ENCODE assay signal across 8 mouse cellular contexts in the genomic region with DNA sequence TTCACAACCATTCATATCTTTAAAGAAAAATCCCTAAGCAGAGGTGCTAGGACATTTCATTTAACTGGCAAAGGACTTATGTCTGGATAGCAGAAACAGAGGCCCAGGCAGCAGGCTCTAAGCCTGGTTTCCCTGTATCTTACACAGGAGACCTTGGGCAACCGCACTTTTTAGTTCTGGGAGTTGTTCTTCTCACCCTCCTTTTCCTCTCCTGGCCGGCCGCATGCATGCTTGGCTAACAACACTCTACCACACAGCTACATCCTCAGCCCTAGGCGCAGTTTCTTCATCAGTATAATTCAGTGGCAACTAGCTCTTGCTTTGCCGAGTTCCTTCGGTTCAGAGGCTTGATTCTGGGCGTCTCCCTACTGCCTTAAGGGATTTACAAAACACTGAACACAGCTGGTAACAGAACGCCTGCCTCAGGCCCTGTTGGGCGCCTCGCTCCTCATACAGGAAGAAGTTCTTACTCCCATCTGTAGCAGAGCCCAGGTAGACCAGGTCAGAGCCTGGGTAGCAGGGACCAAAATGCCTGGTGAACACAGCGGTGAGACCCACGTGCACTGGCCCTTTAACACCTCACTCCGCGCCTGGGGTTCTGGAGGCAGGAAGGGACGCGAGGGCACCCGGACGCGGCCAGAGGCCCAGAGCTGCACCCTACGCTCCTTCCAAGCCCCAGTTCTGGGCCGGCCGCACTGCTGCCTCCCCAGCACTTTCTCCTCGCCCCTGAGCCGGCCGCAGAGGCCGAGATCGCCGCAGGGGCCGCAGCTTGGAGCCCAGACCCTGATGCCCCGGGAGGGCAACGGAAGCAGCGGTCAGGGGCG. TPM values are rescaled to one million over a fixed set of nuclear protein-coding genes. Genes with fewer than 3 reads are reported as not detected.
DNase-seq lines count a peak whose midpoint lies in the region; ATAC-seq and TF ChIP-seq lines count a peak whose summit lies in the region.

No protein-coding gene starts in this region.

- H3K27ac ChIP-seq in forebrain, embryonic 12.5 days = peak overlapping the region; percentile 66

- no peak for TF ChIP-seq POLR2A in myocyte (IDR thresholded peaks at IDR 0.05; ENCODE audit: insufficient read length, low read depth)

- H3ac ChIP-seq in myocyte (ENCODE audit: control insufficient read depth, insufficient read length) = peak overlapping the region; percentile 46

- no peaks in the 10 kb centered on the region for H3K9me3 ChIP-seq in forebrain, embryonic 12.5 days

- peaks cover 13% of the 10 kb centered on the region for H3K27me3 ChIP-seq in forebrain, embryonic 12.5 days
- no peaks in the 10 kb centered on the region for H3K27me3 ChIP-seq in myocyte (ENCODE audit: control insufficient read depth, insufficient read depth, insufficient read length)

- WGBS in forebrain, embryonic 12.5 days = 3% methylated on average over 33 of the region's 33 CpGs

- peak; percentile 35 for DNase-seq in ovary, postnatal 10 days (ENCODE audit: low spot score)
- DNase-seq in ovary, adult 18-20 months (ENCODE audit: low spot score) = no peak
- peak; percentile 63 for DNase-seq in adipocyte (ENCODE audit: low spot score)
- peak; percentile 42 for DNase-seq in liver
- DNase-seq in cerebellum, adult 9-11 months = no peak

- peak overlapping the region; percentile 74 for H3K9ac ChIP-seq in forebrain, embryonic 12.5 days

- H3K4me2 ChIP-seq in forebrain, embryonic 12.5 days = peak overlapping the region; percentile 99
- peak overlapping the region; percentile 97 for H3K4me2 ChIP-seq in myocyte (ENCODE audit: low read depth)

- no peaks in the 10 kb centered on the region for H3K79me2 ChIP-seq in myocyte (ENCODE audit: control insufficient read depth, insufficient read depth)

- H3K4me1 ChIP-seq in forebrain, embryonic 12.5 days = peaks cover 16% of the 10 kb centered on the region

- ATAC-seq in forebrain, embryonic 12.5 days (ENCODE audit: low FRiP score) = peak; percentile 58; the same call in 1 of the 2 replicates
- ATAC-seq in hematopoietic stem cell, adult 5-6 weeks (replicated peaks in 1 of 2; ENCODE audit: insufficient read depth in 1 of 2, low FRiP score in 2 of 2, low TSS enrichment in 1 of 2, low read depth in 1 of 2, poor library complexity in 2 of 2, severe bottlenecking in 2 of 2) = peak; percentile 17 to 18; a peak in 2 of 4 replicates

- peak overlapping the region; percentile 80 for H3K4me3 ChIP-seq in forebrain, embryonic 12.5 days (replicated peaks)
- H3K4me3 ChIP-seq in myocyte = peak overlapping the region; percentile 36

- no peaks in the 10 kb centered on the region for H3K36me3 ChIP-seq in forebrain, embryonic 12.5 days (replicated peaks)
- H3K36me3 ChIP-seq in myocyte (ENCODE audit: control insufficient read depth, insufficient read depth) = no peaks in the 10 kb centered on the region

TF ChIP-seq in myocyte, 11 proteins besides CTCF, POLR2A, EP300 and RAD21:
- no peak for TF ChIP-seq POLR2AphosphoS2 (IDR thresholded peaks at IDR 0.05; ENCODE audit: insufficient read length, low read depth)
- peak in 1 of 3 experiments; percentile 17 for TF ChIP-seq MYOG (IDR thresholded peaks at IDR 0.05; ENCODE audit: control insufficient read depth in 1 of 3, insufficient read depth in 1 of 3, insufficient read length in 2 of 3, low read depth in 2 of 3)

RNA-seq across cellular contexts. Expression of a gene that starts 7.7 kb away (rescaled TPM):
- 6.4 and 7.9 TPM in 2 replicates for polyA plus RNA-seq in forebrain, embryonic 12.5 days (2016; fragmentation: Nextera tagmentation; extraction: Ambion mirVana)
- total RNA-seq in hematopoietic stem cell, adult 5-6 weeks (2017) = 23.6 and 34.0 TPM in 2 replicates
- polyA plus RNA-seq in myocyte (2012; fragmentation: generic; extraction: Trizol) = 28.6 TPM

RNA-seq across cellular contexts. Expression of a gene that starts 56.1 kb away (rescaled TPM):
- 1.4 and 2.0 TPM in 2 replicates for polyA plus RNA-seq in forebrain, embryonic 12.5 days (2016; fragmentation: Nextera tagmentation; extraction: Ambion mirVana)
- 32.1 and 34.0 TPM in 2 replicates for total RNA-seq in hematopoietic stem cell, adult 5-6 weeks (2017)
- 79.8 TPM for polyA plus RNA-seq in myocyte (2012; fragmentation: generic; extraction: Trizol)

Comparison
In these comparisons a context has a peak if more than half of its experiments do, and no peak if none do; other contexts are left out.
1. DNase-seq: peak in ovary, postnatal 10 days (single experiment), adipocyte (single experiment) and liver (single experiment); none in ovary, adult 18-20 months (single experiment) and cerebellum, adult 9-11 months (single experiment).
2. RNA of a gene that starts 56.1 kb away (polyA plus RNA-seq): 79.8 TPM in myocyte (single experiment); 1.4 to 2.0 TPM in forebrain, embryonic 12.5 days; every median in the first group is over 10 times any median in the second.